Mouse (Mus musculus): Measurements from ENCODE around the gene Zfp451.

Gene Zfp451

GRCm38 (mm10) chr1:33717636-33718035 is 96.8 kb downstream of the Zfp451 start:
- no peak for DNase-seq (ENCODE audit: low spot score in 2 of 2)

GRCm38 (mm10) chr1:33714796-33715195 is 99.6 kb downstream of the Zfp451 start:
- no peak for DNase-seq (ENCODE audit: low spot score in 2 of 2)

DNA sequence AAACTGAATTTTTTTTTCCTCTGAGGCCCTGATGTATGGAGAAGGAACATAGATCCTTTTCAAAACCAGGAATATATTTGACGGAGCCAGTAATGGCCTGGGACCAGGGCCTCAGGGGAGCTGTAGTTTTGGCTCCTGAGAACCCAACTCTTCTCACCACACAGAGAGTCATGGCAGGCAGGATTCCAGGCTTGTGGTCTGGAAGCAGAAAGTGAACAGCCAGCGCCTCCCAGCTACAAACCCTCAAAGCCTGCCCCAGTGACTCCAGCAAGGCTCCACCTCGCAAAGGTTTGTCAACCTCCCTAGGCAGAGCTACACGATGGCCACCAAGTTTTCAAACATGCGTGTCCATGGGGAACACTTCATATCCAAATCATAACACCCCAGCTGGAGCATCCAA is 102.4 kb downstream of the Zfp451 start:
- DNase-seq (ENCODE audit: low spot score in 2 of 2) = no peak

All from frontal cortex, postnatal 14 days (tissue).